In the genomic region with DNA sequence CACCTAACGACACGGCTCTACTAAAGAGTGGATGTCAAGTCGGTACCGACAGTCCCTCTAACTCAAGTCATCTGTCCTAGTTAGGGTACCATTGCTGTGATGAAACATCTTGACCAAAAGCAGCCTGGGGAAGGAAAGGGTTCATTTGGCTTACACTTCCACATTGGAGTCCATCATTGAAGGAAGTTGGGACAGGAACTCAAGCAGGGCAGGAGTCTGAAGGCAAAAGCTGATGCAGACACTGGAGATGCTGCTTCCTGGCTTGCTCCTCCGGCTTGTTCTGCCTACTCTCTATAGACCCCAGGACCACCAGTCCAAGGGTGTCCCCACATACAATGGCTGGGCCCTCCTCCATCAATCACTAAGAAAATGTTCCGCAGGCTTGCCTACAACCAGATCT, we compare ENCODE assay signal across 22 mouse cellular contexts. TPM values are rescaled to one million over a fixed set of nuclear protein-coding genes. Genes with fewer than 3 reads are reported as not detected.
DNase-seq lines count a peak whose midpoint lies in the region; ATAC-seq and TF ChIP-seq lines count a peak whose summit lies in the region.
"Had no signal": no experiment of that assay in that cellular context is flagged by ENCODE, and none has a peak within 500 bp of the region (broad histone marks: within the 10 kb centered on the region; RNA-seq: fewer than 3 reads in every experiment).

No protein-coding gene starts in this region.

- H3K9me3 ChIP-seq in forebrain, embryonic 11.5 days (ENCODE audit: control insufficient read depth, low read length), result no peaks in the 10 kb centered on the region
- H3K9me3 ChIP-seq in forebrain, postnatal 0 days (ENCODE audit: low read length), result no peaks in the 10 kb centered on the region
- no peaks in the 10 kb centered on the region for H3K9me3 ChIP-seq in midbrain, embryonic 11.5 days (ENCODE audit: control insufficient read depth, low read length)
- H3K9me3 ChIP-seq in midbrain, embryonic 13.5 days, result no peaks in the 10 kb centered on the region
- H3K9me3 ChIP-seq: G1E had no signal

- no peak for ATAC-seq in forebrain, embryonic 11.5 days (replicated peaks; ENCODE audit: low FRiP score)
- ATAC-seq in forebrain, postnatal 0 days, result no peak
- no peak for ATAC-seq in midbrain, embryonic 11.5 days (ENCODE audit: low FRiP score)
- ATAC-seq in midbrain, embryonic 13.5 days, result no peak
- ATAC-seq: activated CD4-positive, CD25-positive, alpha-beta regulatory T cell, adult 4 months; CD4-positive, CD25-positive, alpha-beta regulatory T cell, adult 4 months; Patski had no signal

- H3K36me3 ChIP-seq in forebrain, embryonic 11.5 days (ENCODE audit: control insufficient read depth, insufficient read depth, low read length), result no peaks in the 10 kb centered on the region; the same call in 1 of the 2 replicates
- H3K36me3 ChIP-seq in forebrain, postnatal 0 days (ENCODE audit: insufficient read depth), result peaks cover 50% of the 10 kb centered on the region
- no peaks in the 10 kb centered on the region for H3K36me3 ChIP-seq in midbrain, embryonic 11.5 days (ENCODE audit: control insufficient read depth, insufficient read depth, low read length)
- H3K36me3 ChIP-seq in midbrain, embryonic 13.5 days, result peaks cover 53% of the 10 kb centered on the region

- DNase-seq in forebrain, embryonic 11.5 days (ENCODE audit: low spot score), result peak; percentile 23
- no peak for DNase-seq in forebrain, postnatal 0 days
- peak; percentile 74 for DNase-seq in heart, adult 11 months
- no peak for DNase-seq in heart, postnatal 25 days (ENCODE audit: low spot score)
- DNase-seq in midbrain, embryonic 11.5 days (ENCODE audit: low spot score, missing footprints), result peak; percentile 64
- peak; percentile 2 for DNase-seq in thymus, postnatal 4 days
- no peak for DNase-seq in thymus, postnatal 25 days
- DNase-seq: adrenal gland, adult 2 months; adrenal gland, adult 8-10 months; adrenal gland, postnatal 10 days; adrenal gland, postnatal 14 days; adrenal gland, postnatal 25 days; adrenal gland, postnatal 36 days; B cell, adult 2 months; cerebellum, adult 11 months; cerebellum, adult 11-12 months had no signal

- no peak overlapping the region for H3K4me2 ChIP-seq in forebrain, embryonic 11.5 days (ENCODE audit: low read depth, low read length, severe bottlenecking)
- H3K4me2 ChIP-seq in forebrain, postnatal 0 days (ENCODE audit: low read depth), result no peak overlapping the region
- no peak overlapping the region for H3K4me2 ChIP-seq in midbrain, embryonic 11.5 days
- H3K4me2 ChIP-seq in midbrain, embryonic 13.5 days (replicated peaks), result no peak overlapping the region

- H3K4me1 ChIP-seq in forebrain, embryonic 11.5 days (replicated peaks; ENCODE audit: control insufficient read depth, insufficient read depth, low read length), result no peaks in the 10 kb centered on the region
- H3K4me1 ChIP-seq in forebrain, postnatal 0 days (ENCODE audit: insufficient read depth), result no peaks in the 10 kb centered on the region
- no peaks in the 10 kb centered on the region for H3K4me1 ChIP-seq in midbrain, embryonic 11.5 days (ENCODE audit: control insufficient read depth, insufficient read depth, low read length)
- H3K4me1 ChIP-seq in midbrain, embryonic 13.5 days (replicated peaks), result no peaks in the 10 kb centered on the region

- TF ChIP-seq CTCF in forebrain, postnatal 0 days (IDR thresholded peaks at IDR 0.05; ENCODE audit: low read depth), result no peak

- no peaks in the 10 kb centered on the region for H3K27me3 ChIP-seq in forebrain, embryonic 11.5 days (ENCODE audit: control insufficient read depth, insufficient read depth, low read length)
- H3K27me3 ChIP-seq in forebrain, postnatal 0 days (ENCODE audit: insufficient read depth, low read length), result no peaks in the 10 kb centered on the region
- H3K27me3 ChIP-seq in midbrain, embryonic 11.5 days (ENCODE audit: control insufficient read depth, insufficient read depth, low read length), result no peaks in the 10 kb centered on the region
- no peaks in the 10 kb centered on the region for H3K27me3 ChIP-seq in midbrain, embryonic 13.5 days
- H3K27me3 ChIP-seq: CH12.LX, Patski had no signal

- 89% methylated on average over 6 of the region's 6 CpGs for WGBS in forebrain, embryonic 11.5 days
- 92% methylated on average over 6 of the region's 6 CpGs for WGBS in forebrain, postnatal 0 days
- 92% methylated on average over 6 of the region's 6 CpGs for WGBS in midbrain, embryonic 11.5 days
- WGBS in midbrain, embryonic 13.5 days, result 91% methylated on average over 6 of the region's 6 CpGs

- H3K27ac ChIP-seq in forebrain, embryonic 11.5 days (ENCODE audit: low read depth, low read length), result no peak overlapping the region
- H3K27ac ChIP-seq in forebrain, postnatal 0 days (ENCODE audit: low read depth, low read length), result no peak overlapping the region
- no peak overlapping the region for H3K27ac ChIP-seq in midbrain, embryonic 11.5 days (ENCODE audit: low read depth, low read length)
- no peak overlapping the region for H3K27ac ChIP-seq in midbrain, embryonic 13.5 days

- no peak overlapping the region for H3K9ac ChIP-seq in forebrain, embryonic 11.5 days (ENCODE audit: low read length)
- H3K9ac ChIP-seq in forebrain, postnatal 0 days, result no peak overlapping the region
- H3K9ac ChIP-seq in midbrain, embryonic 11.5 days (ENCODE audit: low read length), result no peak overlapping the region
- H3K9ac ChIP-seq in midbrain, embryonic 13.5 days (replicated peaks), result no peak overlapping the region

- no peak overlapping the region for H3K4me3 ChIP-seq in forebrain, embryonic 11.5 days (ENCODE audit: low read depth, low read length)
- H3K4me3 ChIP-seq in forebrain, postnatal 0 days (ENCODE audit: low read depth, low read length), result no peak overlapping the region
- no peak overlapping the region for H3K4me3 ChIP-seq in midbrain, embryonic 11.5 days (ENCODE audit: low read depth, low read length)
- no peak overlapping the region for H3K4me3 ChIP-seq in midbrain, embryonic 13.5 days (replicated peaks)

- intact Hi-C loops in heart, postnatal 25 days (cut with DNase I), result no loop called here

RNA-seq across cellular contexts. Expression of a gene that starts 16.2 kb away (rescaled TPM):
- polyA plus RNA-seq in forebrain, embryonic 11.5 days (2014; fragmentation: Nextera tagmentation; extraction: Ambion mirVana), result 2.8 and 2.9 TPM in 2 replicates
- 14.8 and 15.0 TPM in 2 replicates for total RNA-seq in forebrain, postnatal 0 days (2014; rRNA removed)
- 2.6 and 3.8 TPM in 2 replicates for polyA plus RNA-seq in forebrain, postnatal 0 days (2015; fragmentation: Nextera tagmentation; extraction: Ambion mirVana)
- total RNA-seq in heart, postnatal 25 days (2021), result under 1 TPM; 0.61 to 0.65 TPM
- 2.5 and 2.9 TPM in 2 replicates for polyA plus RNA-seq in midbrain, embryonic 11.5 days (2014; fragmentation: Nextera tagmentation; extraction: Ambion mirVana)
- polyA plus RNA-seq in midbrain, embryonic 13.5 days (2015; fragmentation: Nextera tagmentation; extraction: Ambion mirVana), result 2.6 and 2.8 TPM in 2 replicates

RNA-seq across cellular contexts. Expression of a gene that starts 16.5 kb away (rescaled TPM):
- polyA plus RNA-seq in forebrain, embryonic 11.5 days (2014; fragmentation: Nextera tagmentation; extraction: Ambion mirVana), result 4.7 and 4.8 TPM in 2 replicates
- total RNA-seq in forebrain, postnatal 0 days (2014; rRNA removed), result 3.9 and 4.9 TPM in 2 replicates
- polyA plus RNA-seq in forebrain, postnatal 0 days (2015; fragmentation: Nextera tagmentation; extraction: Ambion mirVana), result 2.4 and 3.1 TPM in 2 replicates
- total RNA-seq in heart, postnatal 25 days (2021), result 1 to 10 TPM; 3.6 to 4.0 TPM
- 4.6 and 5.8 TPM in 2 replicates for polyA plus RNA-seq in midbrain, embryonic 11.5 days (2014; fragmentation: Nextera tagmentation; extraction: Ambion mirVana)
- 6.9 and 8.3 TPM in 2 replicates for polyA plus RNA-seq in midbrain, embryonic 13.5 days (2015; fragmentation: Nextera tagmentation; extraction: Ambion mirVana)

RNA-seq across cellular contexts. Expression of a gene that starts 55.8 kb away (rescaled TPM):
- 44.1 and 44.6 TPM in 2 replicates for polyA plus RNA-seq in forebrain, embryonic 11.5 days (2014; fragmentation: Nextera tagmentation; extraction: Ambion mirVana)
- total RNA-seq in forebrain, postnatal 0 days (2014; rRNA removed), result 3.5 and 7.5 TPM in 2 replicates
- 8.6 and 10.6 TPM in 2 replicates for polyA plus RNA-seq in forebrain, postnatal 0 days (2015; fragmentation: Nextera tagmentation; extraction: Ambion mirVana)
- total RNA-seq in heart, postnatal 25 days (2021), result 1 to 10 TPM; 4.8 to 5.4 TPM
- polyA plus RNA-seq in midbrain, embryonic 11.5 days (2014; fragmentation: Nextera tagmentation; extraction: Ambion mirVana), result 37.1 and 38.1 TPM in 2 replicates
- 19.5 and 22.2 TPM in 2 replicates for polyA plus RNA-seq in midbrain, embryonic 13.5 days (2015; fragmentation: Nextera tagmentation; extraction: Ambion mirVana)

Comparison
In these comparisons a context has a peak if more than half of its experiments do, and no peak if none do; other contexts are left out.
1. DNase-seq: peak in forebrain, embryonic 11.5 days (single experiment), heart, adult 11 months (single experiment), midbrain, embryonic 11.5 days (single experiment) and thymus, postnatal 4 days (single experiment); none in forebrain, postnatal 0 days (single experiment), heart, postnatal 25 days (single experiment) and thymus, postnatal 25 days (single experiment).